Mouse (Mus musculus) frontal cortex, postnatal 14 days (tissue): ENCODE data around the gene Ugt8a.

ENCODE experiments used
- DNase-seq, 2 experiments: peaks; one replicate each; pipeline ENCODE4 v3.0.0; 2022; ENCODE audit warnings: low spot score in 2 of 2

Ugt8a gene

DNA sequence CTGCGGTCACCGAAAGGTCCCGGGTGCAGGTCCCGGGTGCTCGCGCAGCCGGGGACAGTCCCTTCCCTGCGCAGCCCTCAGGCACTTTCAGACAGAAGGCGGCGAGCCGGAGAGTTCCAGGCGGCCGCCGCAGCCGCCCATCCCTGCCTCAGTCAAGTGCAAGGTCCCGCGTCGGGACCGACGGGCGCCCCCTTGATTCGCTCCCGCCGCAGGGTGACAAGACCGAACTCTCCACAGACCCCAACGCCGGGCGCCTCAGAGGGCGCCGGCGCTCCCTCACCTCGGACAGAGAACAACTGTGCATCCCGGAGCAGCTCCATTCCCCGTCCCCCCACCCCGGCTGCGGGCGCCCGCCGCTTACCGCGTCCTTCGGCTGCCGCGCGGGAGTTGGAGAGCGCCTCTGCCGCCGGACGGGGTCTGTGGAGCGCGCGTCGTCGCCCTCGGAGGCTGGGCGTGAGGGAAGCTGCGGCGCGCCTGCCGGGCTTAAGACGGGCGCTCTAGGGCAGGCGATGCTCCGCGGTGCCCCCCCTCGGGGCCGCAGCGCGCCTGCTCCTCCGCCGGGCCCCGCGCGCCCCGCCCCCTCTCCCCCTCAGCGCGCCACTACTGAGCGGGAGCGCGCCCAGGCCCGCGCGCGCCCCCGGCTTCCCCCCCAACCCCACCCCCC is at the start of gene Ugt8a:
Gene Ugt8a, minus strand, starts transcription at position 528 of the 664 bp plus-strand sequence.
- peak in 1 of 2 experiments; percentile 7 for DNase-seq

GRCm38 (mm10) chr3:125986639-125987038 is 48.2 kb upstream of the Ugt8a start:
- no peak for DNase-seq

DNA sequence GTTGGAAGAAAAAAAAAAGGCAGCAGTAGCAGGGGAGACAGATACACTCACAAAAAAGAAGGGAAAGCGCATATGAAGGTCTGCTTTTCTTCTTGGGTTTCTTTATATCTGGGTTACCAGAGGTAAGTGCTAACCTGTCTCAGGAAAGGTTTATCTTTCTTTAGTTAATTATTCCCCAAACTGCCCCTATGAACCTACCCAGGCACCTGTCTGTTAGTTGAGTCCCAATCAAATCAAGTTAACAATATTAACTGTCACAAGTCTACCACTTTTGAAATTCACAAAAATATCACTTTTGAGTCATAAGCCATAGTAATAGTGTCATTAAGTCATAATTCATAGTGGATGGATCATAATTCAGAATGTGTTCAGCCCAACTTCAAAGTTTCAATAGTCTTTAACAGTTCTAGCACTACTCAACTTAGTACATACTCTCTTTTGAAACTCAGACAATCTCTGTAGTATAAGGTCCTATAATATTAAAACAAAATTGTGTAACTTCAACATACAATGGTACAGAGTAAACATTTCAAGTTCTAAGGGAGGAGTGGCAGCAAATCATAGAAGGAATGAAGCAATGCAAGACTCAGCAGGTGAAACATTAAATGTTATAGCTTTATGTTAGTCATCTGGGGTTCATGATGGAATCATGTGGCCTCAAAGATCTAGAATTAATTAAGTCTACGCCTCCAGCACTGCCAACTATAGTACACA is 45.4 kb upstream of the Ugt8a start:
- no peak for DNase-seq

GRCm38 (mm10) chr3:125979475-125979874 is 41.1 kb upstream of the Ugt8a start:
- no peak for DNase-seq

GRCm38 (mm10) chr3:125975899-125976298 is 37.5 kb upstream of the Ugt8a start:
- no peak for DNase-seq

GRCm38 (mm10) chr3:125969458-125969857 is 31.0 kb upstream of the Ugt8a start:
- DNase-seq = no peak

GRCm38 (mm10) chr3:125956196-125956885 is 17.9 kb upstream of the Ugt8a start:
- DNase-seq = no peak

DNA sequence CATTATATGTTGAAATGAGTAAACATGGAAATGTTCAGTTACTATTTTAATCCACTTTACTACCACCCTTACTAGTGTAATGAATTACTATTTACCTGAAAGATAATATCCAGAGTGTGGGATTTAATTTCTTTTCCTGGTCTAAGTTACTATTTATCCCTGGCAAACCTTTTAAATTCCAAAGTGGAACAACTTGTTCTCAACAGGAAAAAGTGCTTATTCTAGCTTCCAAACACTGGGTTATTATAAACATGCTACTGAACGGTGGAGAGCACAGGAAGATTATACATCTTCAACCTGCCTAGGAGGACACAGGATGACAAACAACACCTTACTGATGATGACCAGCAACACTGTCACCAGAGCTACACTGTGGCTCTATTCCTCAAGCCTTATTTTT is 16.5 kb upstream of the Ugt8a start:
- DNase-seq = no peak

- no peak for DNase-seq
Observed at GRCm38 (mm10) chr3:125940811-125941210, 2.4 kb upstream of the Ugt8a start.

DNA sequence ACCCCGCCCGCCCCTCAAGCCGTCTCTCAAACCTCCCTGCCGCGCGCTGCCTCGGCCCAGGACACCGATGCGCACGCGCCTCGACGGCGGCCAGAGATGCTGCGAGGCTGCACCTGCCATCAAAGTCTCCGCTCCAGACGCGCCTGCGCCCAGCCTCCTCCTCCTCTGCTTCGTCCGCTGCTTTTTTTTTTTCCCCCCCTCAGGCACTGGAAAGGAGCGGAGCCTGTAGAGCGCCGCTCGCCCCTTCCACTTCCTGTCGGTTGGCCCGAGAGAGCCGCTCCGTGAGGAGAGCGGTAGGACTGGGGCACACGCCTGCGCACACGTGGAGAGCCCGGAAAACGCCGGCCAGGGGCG is 314 bp upstream of the Ugt8a start:
- peak; percentile 11 to 23 for DNase-seq

- no peak for DNase-seq
Observed at GRCm38 (mm10) chr3:125937536-125938091, 805 bp downstream of the Ugt8a start.

DNA sequence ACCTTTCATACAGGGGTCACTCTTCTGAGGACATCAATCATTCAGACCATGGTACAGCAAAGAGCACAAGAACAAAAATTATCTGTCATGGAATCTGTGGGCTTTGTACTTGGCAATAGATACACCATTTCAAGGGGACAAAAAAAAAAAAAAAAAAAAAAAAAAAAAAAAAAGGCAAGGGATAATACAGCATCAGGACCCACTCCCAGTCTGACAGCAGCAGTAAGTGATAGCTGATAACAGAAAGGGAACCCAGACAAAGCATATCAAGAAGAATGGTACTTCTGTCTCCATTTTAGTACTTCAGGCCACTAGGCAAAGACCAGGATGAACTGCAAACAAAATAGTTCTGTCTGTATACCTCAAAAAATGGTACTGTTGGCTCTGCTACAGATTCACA is 2.6 kb downstream of the Ugt8a start:
- no peak for DNase-seq

- DNase-seq = no peak
Observed at GRCm38 (mm10) chr3:125932594-125933237, 5.7 kb downstream of the Ugt8a start.

DNA sequence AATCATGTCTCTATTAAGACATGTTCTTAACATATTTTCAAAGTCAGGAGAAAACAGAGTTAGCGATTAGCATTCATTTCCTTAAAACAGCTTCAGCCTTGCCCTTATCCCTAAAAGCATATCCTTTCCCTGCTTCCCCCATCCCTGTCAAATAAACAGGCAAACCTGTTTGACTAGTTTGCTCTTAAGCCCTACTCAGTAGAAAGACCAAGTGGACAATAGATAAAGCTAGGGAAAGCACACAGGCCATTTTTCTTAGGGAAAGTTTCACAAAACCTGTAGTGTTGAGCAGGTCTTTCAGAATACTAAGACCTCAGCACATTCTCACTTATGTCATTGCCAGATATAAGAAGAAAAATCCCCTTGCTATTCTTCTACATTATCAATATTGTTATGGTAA is 7.4 kb downstream of the Ugt8a start:
- DNase-seq = no peak

DNA sequence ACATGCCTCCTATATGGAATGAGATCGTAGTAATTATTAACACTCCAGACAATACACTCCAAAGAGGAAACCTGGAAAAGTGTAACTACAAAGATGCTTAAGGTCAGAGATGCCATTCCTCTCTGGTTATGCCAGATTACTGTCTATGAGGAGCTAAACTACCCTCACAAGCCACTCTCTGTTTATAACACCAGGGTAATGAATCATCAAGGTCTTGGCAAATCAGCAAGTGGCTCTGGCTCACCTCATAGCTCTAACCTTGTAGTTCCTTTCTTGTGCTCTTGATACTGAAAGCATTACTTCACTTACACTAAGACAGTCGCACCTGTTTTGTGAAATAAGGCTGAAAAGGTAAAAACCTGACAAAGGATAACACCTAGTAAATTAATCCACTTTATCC is 17.5 kb downstream of the Ugt8a start:
- DNase-seq = no peak

DNA sequence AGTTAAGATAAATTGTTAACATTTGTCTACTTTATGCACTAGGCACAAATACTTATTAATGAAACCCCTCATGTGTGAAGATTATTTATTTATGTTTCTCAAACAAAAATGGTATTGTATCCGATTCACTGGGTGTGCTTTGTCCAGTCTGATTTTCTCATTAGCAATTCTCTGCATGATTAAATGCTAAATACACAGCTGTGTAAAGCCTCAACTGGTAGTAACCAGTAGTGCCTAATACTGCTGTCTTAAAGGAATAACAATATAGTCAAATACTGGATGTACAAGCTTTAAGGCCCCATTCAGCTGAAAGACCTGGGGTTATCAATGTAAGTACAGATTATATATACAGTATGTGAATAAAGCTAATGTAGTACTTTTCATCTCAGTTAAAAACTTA is 39.4 kb downstream of the Ugt8a start:
- DNase-seq = no peak

GRCm38 (mm10) chr3:125887109-125887508 is 51.3 kb downstream of the Ugt8a start:
- DNase-seq = no peak

DNA sequence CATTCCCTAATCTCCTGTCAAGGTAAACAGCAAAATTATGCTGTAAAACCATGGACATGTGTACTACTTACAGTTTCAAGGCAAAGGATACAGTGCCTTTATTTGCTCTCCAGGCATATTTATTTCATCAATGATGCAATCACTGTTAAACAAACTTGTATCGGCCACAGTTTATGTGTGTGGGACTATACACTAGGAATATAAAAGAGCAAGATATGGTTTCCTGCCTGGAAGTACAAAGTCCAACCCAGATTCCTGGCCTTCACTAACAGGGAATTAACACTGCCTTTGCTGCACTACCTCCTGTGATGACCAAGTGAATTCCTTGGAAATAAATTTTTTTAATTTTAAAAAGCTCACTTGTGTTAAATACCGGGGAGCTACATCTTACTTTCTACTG is 53.5 kb downstream of the Ugt8a start:
- no peak for DNase-seq

DNA sequence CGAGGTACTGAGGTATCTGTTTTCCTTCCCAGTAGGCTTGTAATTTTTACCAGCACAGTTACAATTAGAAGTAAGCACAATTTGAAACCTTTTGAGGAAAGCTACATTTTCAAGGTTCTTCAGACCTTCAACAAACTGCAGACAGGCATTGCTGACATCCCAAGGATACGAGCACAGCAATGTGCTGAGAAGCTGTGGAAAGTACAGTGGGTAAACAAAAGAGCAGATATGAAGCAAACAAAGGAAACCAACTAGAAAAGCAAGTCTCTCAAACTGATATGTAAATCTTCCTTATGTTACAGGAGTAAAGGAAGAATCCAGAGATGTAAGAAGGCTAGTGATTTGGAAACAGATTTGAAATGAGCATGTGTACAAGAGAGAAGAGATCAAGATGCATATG is 54.0 kb downstream of the Ugt8a start:
- DNase-seq = no peak

DNA sequence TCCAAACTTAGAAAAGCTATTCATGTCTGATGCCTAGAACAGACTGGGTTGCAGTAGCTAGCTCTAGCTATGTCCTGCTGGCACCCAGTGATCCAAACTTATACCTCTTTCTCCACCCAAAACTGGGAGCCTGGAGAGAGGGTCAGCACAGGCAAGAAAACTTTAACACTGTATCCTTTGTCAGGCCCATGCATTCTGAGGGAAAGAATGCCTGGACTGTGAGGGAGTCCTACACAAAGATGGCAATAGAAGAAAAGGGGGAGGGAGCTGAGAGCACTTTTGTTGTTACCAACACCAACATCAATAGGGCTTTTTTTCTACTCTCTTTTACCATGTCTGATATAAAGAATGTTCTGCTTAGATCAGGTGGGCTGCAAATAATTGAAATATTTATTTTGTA is 55.4 kb downstream of the Ugt8a start:
- DNase-seq = no peak

DNA sequence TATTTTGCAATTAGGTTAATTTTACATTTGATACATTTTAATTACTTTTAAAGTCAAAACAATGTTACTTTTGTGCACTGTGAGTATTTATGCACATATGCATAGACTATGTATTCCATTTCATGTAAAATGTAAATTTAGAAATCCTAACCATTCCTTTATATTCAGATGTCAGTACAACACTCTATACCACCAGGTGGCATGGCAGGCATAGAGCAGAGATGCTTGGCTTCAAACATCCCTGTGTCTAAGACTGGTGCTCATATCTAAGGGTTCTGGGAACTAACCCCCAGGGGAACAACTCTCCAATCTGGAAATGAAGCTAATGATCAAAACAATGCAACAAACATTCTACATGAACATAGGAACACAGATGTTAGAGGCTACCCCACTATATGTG is 56.6 kb downstream of the Ugt8a start:
- no peak for DNase-seq

DNA sequence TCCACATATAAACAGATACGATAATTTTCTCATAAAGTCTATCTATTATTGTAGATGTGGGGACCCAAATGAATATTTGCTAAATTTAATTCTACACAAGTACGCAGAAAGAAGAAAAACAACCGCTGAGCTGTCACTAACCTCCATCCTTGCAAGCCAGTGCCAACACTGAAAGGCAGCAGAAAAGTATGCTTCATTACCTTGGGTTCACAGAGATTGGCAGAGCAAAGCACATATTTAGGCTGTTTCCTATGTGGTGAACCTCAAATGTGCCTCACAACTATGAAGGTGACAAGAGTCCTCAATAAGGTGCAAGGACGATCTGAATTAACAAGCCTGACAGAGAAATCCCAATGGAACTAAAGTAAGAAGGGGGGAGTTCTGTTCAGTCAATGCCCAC is 64.0 kb downstream of the Ugt8a start:
- no peak for DNase-seq
